ENCODE assay signal across 8 mouse cellular contexts in genomic region chr8:84236410-84236997, GRCm38 (mm10). TPM values are rescaled to one million over a fixed set of nuclear protein-coding genes. Genes with fewer than 3 reads are reported as not detected.
DNase-seq lines count a peak whose midpoint lies in the region; ATAC-seq lines count a peak whose summit lies in the region.

No protein-coding gene starts in this region.

- ATAC-seq in kidney, embryonic 15.5 days (replicated peaks; ENCODE audit: low FRiP score): peak; percentile 23
- ATAC-seq in hindbrain, embryonic 16.5 days: peak; percentile 37
- peak; percentile 51 for ATAC-seq in midbrain, embryonic 13.5 days

- H3K9ac ChIP-seq in kidney, embryonic 15.5 days: peak overlapping the region; percentile 96
- peak overlapping the region; percentile 97 for H3K9ac ChIP-seq in hindbrain, embryonic 16.5 days (ENCODE audit: low read depth, low read length)
- H3K9ac ChIP-seq in midbrain, embryonic 13.5 days (replicated peaks): peak overlapping the region; percentile 99

- intact Hi-C loops in gastrocnemius, postnatal 36 days (cut with DNase I): no loop called here
- intact Hi-C loops in left cerebral cortex, postnatal 4 days (cut with DNase I): no loop called here

- peak overlapping the region; percentile 75 for H3K4me2 ChIP-seq in kidney, embryonic 15.5 days
- H3K4me2 ChIP-seq in hindbrain, embryonic 16.5 days (ENCODE audit: low read length): peak overlapping the region; percentile 92
- H3K4me2 ChIP-seq in midbrain, embryonic 13.5 days (replicated peaks): peak overlapping the region; percentile 93

- DNase-seq in kidney, adult 8-10 months: no peak
- DNase-seq in embryo, embryonic 9.5 days (ENCODE audit: extremely low spot score): peak; percentile 25
- no peak for DNase-seq in gastrocnemius, postnatal 36 days
- no peak for DNase-seq in left cerebral cortex, postnatal 4 days
- no peak for DNase-seq in adrenal gland, adult 2 months

- WGBS in kidney, embryonic 15.5 days: 1% methylated on average over 30 of the region's 30 CpGs
- 0% methylated on average over 24 of the region's 30 CpGs for WGBS in hindbrain, embryonic 16.5 days
- WGBS in midbrain, embryonic 13.5 days: under 1% methylated on average over 30 of the region's 30 CpGs

- H3K27me3 ChIP-seq in kidney, embryonic 15.5 days: no peaks in the 10 kb centered on the region
- H3K27me3 ChIP-seq in hindbrain, embryonic 16.5 days (replicated peaks; ENCODE audit: control insufficient read depth, insufficient read depth, low read length): no peaks in the 10 kb centered on the region
- H3K27me3 ChIP-seq in midbrain, embryonic 13.5 days: no peaks in the 10 kb centered on the region

- H3K4me1 ChIP-seq in kidney, embryonic 15.5 days: peaks cover 20% of the 10 kb centered on the region
- peaks cover 15% of the 10 kb centered on the region for H3K4me1 ChIP-seq in hindbrain, embryonic 16.5 days (ENCODE audit: control insufficient read depth, insufficient read depth, low read depth, low read length)
- H3K4me1 ChIP-seq in midbrain, embryonic 13.5 days (replicated peaks): peaks cover 47% of the 10 kb centered on the region

- H3K4me3 ChIP-seq in kidney, embryonic 15.5 days (replicated peaks): peak overlapping the region; percentile 97
- H3K4me3 ChIP-seq in hindbrain, embryonic 16.5 days (ENCODE audit: low read length): peak overlapping the region; percentile 88
- H3K4me3 ChIP-seq in midbrain, embryonic 13.5 days (replicated peaks): peak overlapping the region; percentile 81

- peaks cover 35% of the 10 kb centered on the region for H3K36me3 ChIP-seq in kidney, embryonic 15.5 days
- peaks cover 3% of the 10 kb centered on the region for H3K36me3 ChIP-seq in hindbrain, embryonic 16.5 days (ENCODE audit: control insufficient read depth, insufficient read depth, low read length)
- H3K36me3 ChIP-seq in midbrain, embryonic 13.5 days: peaks cover 35% of the 10 kb centered on the region

- H3K27ac ChIP-seq in kidney, embryonic 15.5 days: peak overlapping the region; percentile 77
- H3K27ac ChIP-seq in hindbrain, embryonic 16.5 days (ENCODE audit: low read depth, low read length): peak overlapping the region; percentile 55; the same call in 1 of the 2 replicates
- peak overlapping the region; percentile 74 for H3K27ac ChIP-seq in midbrain, embryonic 13.5 days

- H3K9me3 ChIP-seq in kidney, embryonic 15.5 days (replicated peaks): no peaks in the 10 kb centered on the region
- H3K9me3 ChIP-seq in hindbrain, embryonic 16.5 days (ENCODE audit: control insufficient read depth, low read length): no peaks in the 10 kb centered on the region
- no peaks in the 10 kb centered on the region for H3K9me3 ChIP-seq in midbrain, embryonic 13.5 days

RNA-seq across cellular contexts. Expression of gene Zswim4, which starts 0.4 kb away (rescaled TPM):
- 16.6 and 17.3 TPM in 2 replicates for polyA plus RNA-seq in kidney, embryonic 15.5 days (2015; fragmentation: Nextera tagmentation; extraction: Ambion mirVana)
- polyA plus RNA-seq in hindbrain, embryonic 16.5 days (2015; fragmentation: Nextera tagmentation; extraction: Ambion mirVana): 16.2 and 22.2 TPM in 2 replicates
- 44.9 and 47.4 TPM in 2 replicates for polyA plus RNA-seq in midbrain, embryonic 13.5 days (2015; fragmentation: Nextera tagmentation; extraction: Ambion mirVana)
- total RNA-seq in gastrocnemius, postnatal 36 days (2021): 1 to 10 TPM; 7.1 to 8.4 TPM
- 10 to 100 TPM; 22.9 to 23.3 TPM for total RNA-seq in left cerebral cortex, postnatal 4 days (2021)
- 10 to 100 TPM; 31.4 to 55.6 TPM for total RNA-seq in adrenal gland, adult 2 months (2021)
- 66.3 and 76.1 TPM in 2 replicates for polyA plus RNA-seq in adrenal gland, adult 2 months (2012; rRNA removed)

RNA-seq across cellular contexts. Expression of gene D8Ertd738e, which starts 13.0 kb away (rescaled TPM):
- 336 and 355 TPM in 2 replicates for polyA plus RNA-seq in kidney, embryonic 15.5 days (2015; fragmentation: Nextera tagmentation; extraction: Ambion mirVana)
- polyA plus RNA-seq in hindbrain, embryonic 16.5 days (2015; fragmentation: Nextera tagmentation; extraction: Ambion mirVana): 249 and 266 TPM in 2 replicates
- 261 and 273 TPM in 2 replicates for polyA plus RNA-seq in midbrain, embryonic 13.5 days (2015; fragmentation: Nextera tagmentation; extraction: Ambion mirVana)
- 100 to 1,000 TPM; 166 to 182 TPM for total RNA-seq in gastrocnemius, postnatal 36 days (2021)
- 100 to 1,000 TPM; 105 to 120 TPM for total RNA-seq in left cerebral cortex, postnatal 4 days (2021)
- total RNA-seq in adrenal gland, adult 2 months (2021): 100 to 1,000 TPM; 268 to 291 TPM
- polyA plus RNA-seq in adrenal gland, adult 2 months (2012; rRNA removed): 58.8 and 67.3 TPM in 2 replicates

RNA-seq across cellular contexts. Expression of gene Mri1, which starts 20.6 kb away (rescaled TPM):
- polyA plus RNA-seq in kidney, embryonic 15.5 days (2015; fragmentation: Nextera tagmentation; extraction: Ambion mirVana): 66.8 and 77.8 TPM in 2 replicates
- 46.4 and 47.9 TPM in 2 replicates for polyA plus RNA-seq in hindbrain, embryonic 16.5 days (2015; fragmentation: Nextera tagmentation; extraction: Ambion mirVana)
- 49.7 and 57.5 TPM in 2 replicates for polyA plus RNA-seq in midbrain, embryonic 13.5 days (2015; fragmentation: Nextera tagmentation; extraction: Ambion mirVana)
- 10 to 100 TPM; 11.0 to 17.3 TPM for total RNA-seq in gastrocnemius, postnatal 36 days (2021)
- total RNA-seq in left cerebral cortex, postnatal 4 days (2021): 10 to 100 TPM; 25.1 to 26.4 TPM
- total RNA-seq in adrenal gland, adult 2 months (2021): 10 to 100 TPM; 27.9 to 38.1 TPM
- polyA plus RNA-seq in adrenal gland, adult 2 months (2012; rRNA removed): 239 and 243 TPM in 2 replicates

RNA-seq across cellular contexts. Expression of gene Ccdc130, which starts 33.7 kb away (rescaled TPM):
- 23.0 and 25.9 TPM in 2 replicates for polyA plus RNA-seq in kidney, embryonic 15.5 days (2015; fragmentation: Nextera tagmentation; extraction: Ambion mirVana)
- 23.0 and 25.0 TPM in 2 replicates for polyA plus RNA-seq in hindbrain, embryonic 16.5 days (2015; fragmentation: Nextera tagmentation; extraction: Ambion mirVana)
- polyA plus RNA-seq in midbrain, embryonic 13.5 days (2015; fragmentation: Nextera tagmentation; extraction: Ambion mirVana): 22.3 and 24.0 TPM in 2 replicates
- total RNA-seq in gastrocnemius, postnatal 36 days (2021): 1 to 10 TPM; 5.0 to 8.7 TPM
- total RNA-seq in left cerebral cortex, postnatal 4 days (2021): 10 to 100 TPM; 19.7 to 23.5 TPM
- 10 to 100 TPM; 19.3 to 25.8 TPM for total RNA-seq in adrenal gland, adult 2 months (2021)
- 15.9 and 16.5 TPM in 2 replicates for polyA plus RNA-seq in adrenal gland, adult 2 months (2012; rRNA removed)

RNA-seq across cellular contexts. Expression of gene Nanos3, which starts 51.5 kb away (rescaled TPM):
- 3.6 and 4.7 TPM in 2 replicates for polyA plus RNA-seq in kidney, embryonic 15.5 days (2015; fragmentation: Nextera tagmentation; extraction: Ambion mirVana)
- polyA plus RNA-seq in hindbrain, embryonic 16.5 days (2015; fragmentation: Nextera tagmentation; extraction: Ambion mirVana): 6.2 and 6.8 TPM in 2 replicates
- 8.8 and 11.6 TPM in 2 replicates for polyA plus RNA-seq in midbrain, embryonic 13.5 days (2015; fragmentation: Nextera tagmentation; extraction: Ambion mirVana)
- not detected for total RNA-seq in gastrocnemius, postnatal 36 days (2021)
- 10 to 100 TPM in 1 of 2 experiments, 1 to 10 TPM in 1; 8.1 to 11.4 TPM for total RNA-seq in left cerebral cortex, postnatal 4 days (2021)
- total RNA-seq in adrenal gland, adult 2 months (2021): 1 to 10 TPM; 1.1 to 1.3 TPM
- 0.36 and 1.0 TPM in 2 replicates for polyA plus RNA-seq in adrenal gland, adult 2 months (2012; rRNA removed)
